Mouse (Mus musculus): ENCODE measurements around the gene Foxk2.
A peak's percentile ranks its signal among the peaks of the same experiment; 100 is the strongest.

Gene Foxk2

GRCm38 (mm10) chr11:121259160-121260100 is at the start of gene Foxk2:
TSS of gene Foxk2 (plus strand) at chr11:121259990.
- peak; percentile 95 for DNase-seq

GRCm38 (mm10) chr11:121216831-121217230 is 43.0 kb upstream of the Foxk2 start:
- DNase-seq: no peak

- DNase-seq: no peak
Observed at GRCm38 (mm10) chr11:121219776-121220175, 40.0 kb upstream of the Foxk2 start.

- no peak for DNase-seq
Observed at GRCm38 (mm10) chr11:121220771-121221170, 39.0 kb upstream of the Foxk2 start.

- DNase-seq: no peak
Observed at GRCm38 (mm10) chr11:121221321-121222010, 38.3 kb upstream of the Foxk2 start.

- DNase-seq: no peak
Observed at GRCm38 (mm10) chr11:121228129-121229017, 31.4 kb upstream of the Foxk2 start.

- peak; percentile 90 for DNase-seq
Observed at GRCm38 (mm10) chr11:121229018-121229439, 30.8 kb upstream of the Foxk2 start, which contains the start of gene Cybc1. TSS of gene Cybc1 (minus strand) at chr11:121229322.

GRCm38 (mm10) chr11:121231191-121231590 is 28.6 kb upstream of the Foxk2 start:
- no peak for DNase-seq

- peak; percentile 13 for DNase-seq
Observed at GRCm38 (mm10) chr11:121231628-121232291, 28.0 kb upstream of the Foxk2 start.

- no peak for DNase-seq
Observed at GRCm38 (mm10) chr11:121232706-121233105, 27.1 kb upstream of the Foxk2 start.

GRCm38 (mm10) chr11:121235475-121236238 is 24.1 kb upstream of the Foxk2 start:
- DNase-seq: peak; percentile 59

GRCm38 (mm10) chr11:121236564-121237344 is 23.0 kb upstream of the Foxk2 start, which contains the start of gene Narf:
TSS of gene Narf (plus strand) at chr11:121237253.
- DNase-seq: peak; percentile 100

- DNase-seq: peak; percentile 58
Observed at GRCm38 (mm10) chr11:121237345-121238128, 22.3 kb upstream of the Foxk2 start.

GRCm38 (mm10) chr11:121239669-121240068 is 20.1 kb upstream of the Foxk2 start:
- DNase-seq: no peak

- no peak for DNase-seq
Observed at GRCm38 (mm10) chr11:121250196-121250595, 9.6 kb upstream of the Foxk2 start.

GRCm38 (mm10) chr11:121260211-121260906 is 569 bp downstream of the Foxk2 start:
- DNase-seq: peak; percentile 41

- no peak for DNase-seq
Observed at GRCm38 (mm10) chr11:121261074-121261473, 1.3 kb downstream of the Foxk2 start.

GRCm38 (mm10) chr11:121277516-121277915 is 17.7 kb downstream of the Foxk2 start:
- no peak for DNase-seq

GRCm38 (mm10) chr11:121278011-121278410 is 18.2 kb downstream of the Foxk2 start:
- no peak for DNase-seq
